Mouse (Mus musculus) bone marrow macrophage, adult 2 months (primary cell): ENCODE results near the gene Tex261. TPM values are rescaled to one million over a fixed set of nuclear protein-coding genes. Genes with fewer than 3 reads are reported as not detected.
"Not testable (repeated sequence)": the region's sequence is repeated elsewhere in the genome, so short reads cannot be mapped to it uniquely, and the experiment has no call there.

Source experiments
- H3K27ac ChIP-seq: 2 replicates; pipeline ENCODE4 v1.5.1; 2012; ENCODE audit warnings: low read depth, low read length; ENCODE audit not compliant: insufficient read depth
- H3K4me1 ChIP-seq: 2 replicates; pipeline ENCODE4 v1.6.1; 2012; ENCODE audit warnings: low read length; ENCODE audit not compliant: control insufficient read depth, insufficient read depth
- H3K4me3 ChIP-seq: 2 replicates; pipeline ENCODE4 v1.5.1; 2012; ENCODE audit warnings: mild to moderate bottlenecking, low read length, moderate library complexity; ENCODE audit not compliant: insufficient read depth
- CTCF ChIP-seq: IDR thresholded peaks from 2 replicates; pipeline ENCODE4 v1.5.1; 2012; ENCODE audit warnings: low read depth, mild to moderate bottlenecking, low read length, moderate library complexity
- POLR2A ChIP-seq: IDR thresholded peaks from 2 replicates; pipeline ENCODE4 v1.6.1; 2012; ENCODE audit warnings: mild to moderate bottlenecking, low read depth, low read length, borderline replicate concordance
- polyA plus RNA-seq: library from polyadenylated mRNA; stranded (reverse); fragments of >200 nt; gene quantifications from 2 replicates; pipeline ENCODE4 v1.2.4, GENCODE M21; 2012; ENCODE audit not compliant: missing spikeins, insufficient read depth, insufficient read length

Gene Tex261
- polyA plus RNA-seq, 1 experiment, result 108 TPM

- Histone ChIP-seq H3K4me1 (peaks cover 24% of the 10 kb centered on the region), H3K4me3 (no peak overlapping the region), H3K27ac (no peak overlapping the region)
- TF ChIP-seq POLR2A, result no peak
- no peak for TF ChIP-seq CTCF
Measured at GRCm38 (mm10) chr6:83791251-83791890, 15.8 kb upstream of the Tex261 start.

- not testable (repeated sequence) for H3K4me3 ChIP-seq, H3K27ac ChIP-seq
- H3K4me1 ChIP-seq, result peaks cover 21% of the 10 kb centered on the region
Measured at GRCm38 (mm10) chr6:83790533-83790932, 14.9 kb upstream of the Tex261 start.

DNA sequence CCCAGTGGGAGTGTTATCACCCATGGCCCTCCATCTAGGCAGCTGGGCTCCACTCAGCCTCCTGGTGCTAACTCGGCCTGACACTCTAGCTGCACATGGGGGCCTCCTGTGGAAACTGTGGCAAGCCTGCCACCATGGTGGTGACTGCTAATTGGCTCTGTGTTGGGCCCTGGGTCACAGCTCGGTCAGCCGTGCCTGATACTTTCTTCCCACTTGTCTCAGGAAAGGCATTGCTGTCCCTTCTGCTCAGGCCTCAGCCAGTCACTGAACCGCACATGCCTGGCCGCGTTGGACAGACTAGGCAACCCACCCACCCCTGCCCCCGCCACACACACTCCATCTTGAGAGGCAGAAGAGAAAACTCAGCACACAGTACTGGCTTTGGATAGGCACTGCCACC is 12.9 kb upstream of the Tex261 start:
- H3K4me3 ChIP-seq, result no peak overlapping the region
- no peak for TF ChIP-seq POLR2A
- H3K4me1 ChIP-seq, result peaks cover 17% of the 10 kb centered on the region
- H3K27ac ChIP-seq, result no peak overlapping the region

GRCm38 (mm10) chr6:83786426-83786825 is 10.8 kb upstream of the Tex261 start:
- H3K27ac ChIP-seq, result no peak overlapping the region
- no peak for TF ChIP-seq CTCF
- TF ChIP-seq POLR2A, result no peak
- no peak overlapping the region for H3K4me3 ChIP-seq
- H3K4me1 ChIP-seq, result peaks cover 24% of the 10 kb centered on the region

DNA sequence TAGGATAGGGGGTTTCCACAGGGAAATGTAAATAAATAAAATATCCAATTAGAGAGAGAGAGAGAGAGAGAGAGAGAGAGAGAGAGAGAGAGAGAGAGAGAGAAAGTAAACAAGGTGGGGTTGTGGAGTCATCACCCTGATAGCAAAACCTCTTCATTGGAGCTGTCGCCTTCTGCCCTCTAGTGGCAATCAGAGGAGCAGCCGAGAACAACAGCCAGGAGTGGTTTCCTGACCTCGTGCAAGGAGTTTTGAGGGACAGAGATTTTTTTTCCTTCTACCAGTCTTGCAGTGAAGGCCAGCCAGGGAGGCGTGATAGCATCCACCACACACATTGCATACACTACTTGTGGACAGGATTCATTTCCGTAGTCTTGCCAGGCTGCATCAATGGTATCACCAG is 3.4 kb upstream of the Tex261 start:
- Histone ChIP-seq H3K27ac (no peak overlapping the region), H3K4me3 (no peak overlapping the region), H3K4me1 (peaks cover 11% of the 10 kb centered on the region)
- TF ChIP-seq CTCF (peak; percentile 84), POLR2A (no peak)

- no peak overlapping the region for H3K27ac ChIP-seq
- H3K4me3 ChIP-seq, result no peak overlapping the region
- H3K4me1 ChIP-seq, result peaks cover 18% of the 10 kb centered on the region
- TF ChIP-seq CTCF, result no peak
- TF ChIP-seq POLR2A, result no peak
Measured at GRCm38 (mm10) chr6:83778306-83778705, 2.7 kb upstream of the Tex261 start.

- H3K27ac ChIP-seq, result peak overlapping the region; percentile 57
- TF ChIP-seq CTCF, result peak; percentile 13; the same call in 1 of the 2 replicates
- no peak for TF ChIP-seq POLR2A
- peak overlapping the region; percentile 99 for H3K4me3 ChIP-seq
- peaks cover 8% of the 10 kb centered on the region for H3K4me1 ChIP-seq
Measured at GRCm38 (mm10) chr6:83774781-83775563, 641 bp downstream of the Tex261 start.

DNA sequence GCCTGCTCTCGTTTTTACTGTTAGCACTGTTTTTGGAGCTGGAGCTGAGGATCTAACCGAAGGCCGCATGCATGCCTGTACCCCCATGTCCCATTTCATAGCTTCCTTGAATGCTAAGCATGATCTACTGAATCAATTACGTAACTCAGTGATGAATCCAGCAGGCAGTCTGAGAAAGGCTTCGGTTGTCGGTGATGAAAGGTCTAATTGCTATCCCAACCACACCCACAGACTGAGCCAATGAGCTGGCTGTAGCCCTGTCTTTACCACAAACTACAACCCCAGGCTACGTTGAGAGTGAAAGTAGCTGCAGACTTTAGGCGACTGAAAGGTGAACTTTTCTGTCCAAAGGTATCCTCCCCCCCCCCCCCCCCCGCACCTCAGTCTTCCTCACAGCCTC is 1.5 kb downstream of the Tex261 start:
- peaks cover 8% of the 10 kb centered on the region for H3K4me1 ChIP-seq
- peak overlapping the region; percentile 99; the same call in 1 of the 2 replicates for H3K4me3 ChIP-seq
- TF ChIP-seq POLR2A, result no peak
- no peak for TF ChIP-seq CTCF
- H3K27ac ChIP-seq, result no peak overlapping the region

GRCm38 (mm10) chr6:83768485-83768884 is 7.1 kb downstream of the Tex261 start:
- Histone ChIP-seq H3K4me1 (0 out of 2 replicates have a peak, but pooled peaks cover 1% of the 10 kb centered on the region), H3K4me3 (no peak overlapping the region), H3K27ac (no peak overlapping the region)
- no peak for TF ChIP-seq POLR2A
- no peak for TF ChIP-seq CTCF

DNA sequence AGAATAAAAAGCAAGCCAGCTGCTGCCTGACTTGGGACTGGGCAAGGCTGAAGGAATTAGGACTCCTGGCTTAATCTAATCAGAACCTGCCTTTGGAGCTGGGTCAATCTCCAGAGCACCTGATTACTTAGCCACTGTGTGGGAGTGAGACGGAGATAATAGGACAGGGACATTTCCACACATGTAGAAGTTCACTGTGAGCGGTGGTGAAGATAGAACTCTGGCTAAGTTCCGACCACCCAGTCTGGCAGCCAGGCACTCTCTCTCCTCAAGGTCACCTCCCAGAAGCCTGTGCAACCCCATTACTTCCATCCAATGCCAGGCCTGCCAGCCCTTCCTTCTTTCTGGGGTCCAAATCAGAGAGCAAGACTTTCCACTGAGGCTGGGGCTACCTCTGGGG is 8.6 kb downstream of the Tex261 start:
- no peak overlapping the region for H3K4me3 ChIP-seq
- no peaks in the 10 kb centered on the region for H3K4me1 ChIP-seq
- TF ChIP-seq POLR2A, result no peak
- TF ChIP-seq CTCF, result no peak
- H3K27ac ChIP-seq, result no peak overlapping the region

DNA sequence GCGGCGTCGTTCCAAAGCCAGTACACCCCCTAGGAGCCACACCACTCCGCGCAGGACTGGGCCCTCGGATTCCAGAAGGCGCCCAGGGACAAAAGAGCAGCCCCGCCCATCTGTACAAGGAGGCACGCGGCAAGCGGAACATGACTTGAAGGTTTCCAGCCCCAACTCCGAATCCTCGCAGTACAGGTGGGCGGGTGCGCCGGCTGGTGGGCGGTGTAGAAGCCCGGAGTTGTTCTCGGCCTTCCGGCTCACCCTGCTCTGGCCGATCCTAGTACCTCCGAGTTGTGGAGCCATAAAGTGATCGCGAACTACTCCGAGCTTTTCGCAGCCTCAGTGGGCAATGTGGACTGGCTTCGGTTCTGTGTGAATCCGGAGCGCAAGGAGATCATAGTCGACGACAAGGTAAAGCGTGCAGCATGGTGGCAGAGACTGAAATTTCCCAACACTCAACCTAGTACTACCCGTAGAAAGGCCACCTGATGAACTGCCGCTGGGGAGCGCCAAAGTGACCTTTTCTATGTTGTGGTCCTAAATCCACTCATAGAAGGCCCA is 12.7 kb downstream of the Tex261 start:
- no peak overlapping the region for H3K4me3 ChIP-seq
- no peaks in the 10 kb centered on the region for H3K4me1 ChIP-seq
- no peak overlapping the region for H3K27ac ChIP-seq
- no peak for TF ChIP-seq POLR2A
- TF ChIP-seq CTCF, result no peak
